Mouse (Mus musculus) embryo, embryonic 11.5 days (tissue): ENCODE results near the gene Gpr68.

Experiments
- DNase-seq: peaks from one replicate; pipeline ENCODE4 v3.0.0-alpha.2; 2012; ENCODE audit warnings: low read depth, low spot score

Gene Gpr68

GRCm38 (mm10) chr12:100924646-100925339 lies 16.8 kb upstream of the Gpr68 start:
- no peak for DNase-seq

- no peak for DNase-seq
These were observed 2.7 kb upstream of the Gpr68 start for GRCm38 (mm10) chr12:100910731-100911130.

GRCm38 (mm10) chr12:100909765-100910164 lies 1.8 kb upstream of the Gpr68 start:
- no peak for DNase-seq

GRCm38 (mm10) chr12:100908298-100909034 lies 468 bp upstream of the Gpr68 start:
- DNase-seq = no peak

GRCm38 (mm10) chr12:100906861-100907260 lies 1.1 kb downstream of the Gpr68 start:
- no peak for DNase-seq

- DNase-seq = no peak
These were observed 4.2 kb downstream of the Gpr68 start for GRCm38 (mm10) chr12:100903761-100904160.

GRCm38 (mm10) chr12:100901386-100901785 lies 6.6 kb downstream of the Gpr68 start:
- no peak for DNase-seq

- no peak for DNase-seq
These were observed 7.1 kb downstream of the Gpr68 start for GRCm38 (mm10) chr12:100900901-100901300.

GRCm38 (mm10) chr12:100899111-100899640 lies 8.8 kb downstream of the Gpr68 start:
- no peak for DNase-seq

GRCm38 (mm10) chr12:100897736-100898650 lies 10.0 kb downstream of the Gpr68 start:
- no peak for DNase-seq

- no peak for DNase-seq
These were observed 11.3 kb downstream of the Gpr68 start for GRCm38 (mm10) chr12:100896661-100897060.

- no peak for DNase-seq
These were observed 12.5 kb downstream of the Gpr68 start for GRCm38 (mm10) chr12:100895504-100895903.

- DNase-seq = no peak
These were observed 17.4 kb downstream of the Gpr68 start for GRCm38 (mm10) chr12:100890548-100890947.

- no peak for DNase-seq
These were observed 20.2 kb downstream of the Gpr68 start for GRCm38 (mm10) chr12:100887801-100888258.

GRCm38 (mm10) chr12:100886877-100887276 lies 21.1 kb downstream of the Gpr68 start:
- DNase-seq = no peak

GRCm38 (mm10) chr12:100885585-100885984 lies 22.4 kb downstream of the Gpr68 start:
- DNase-seq = no peak

- no peak for DNase-seq
These were observed 24.8 kb downstream of the Gpr68 start for GRCm38 (mm10) chr12:100883168-100883567.

- DNase-seq = no peak
These were observed 29.4 kb downstream of the Gpr68 start for GRCm38 (mm10) chr12:100878556-100878955.

GRCm38 (mm10) chr12:100877936-100878335 lies 30.1 kb downstream of the Gpr68 start:
- DNase-seq = no peak

GRCm38 (mm10) chr12:100875960-100876359 lies 32.0 kb downstream of the Gpr68 start:
- DNase-seq = no peak

- DNase-seq = no peak
These were observed 32.4 kb downstream of the Gpr68 start for GRCm38 (mm10) chr12:100875553-100875952.

GRCm38 (mm10) chr12:100873612-100874011 lies 34.4 kb downstream of the Gpr68 start:
- DNase-seq = no peak
